Mouse (Mus musculus): ENCODE measurements at regions not wholly inside any gene's neighbourhood (a gene's known extent, or its start where the extent isn't known, plus 50 kb on each side); places are given as distances from the start of the nearest gene placed in this dataset.

- TF ChIP-seq GATA1 (IDR thresholded peaks at IDR 0.05; ENCODE audit: borderline replicate concordance, low read length) = no peak
- TF ChIP-seq FLI1 (IDR thresholded peaks at IDR 0.05; ENCODE audit: low read length) = no peak
These were observed 116.4 kb upstream of the Top1 start for GRCm38 (mm10) chr2:160529306-160529705.
